ENCODE assay signal across 20 mouse cellular contexts in genomic region chr3:141757259-141757658, GRCm38 (mm10).
DNase-seq lines count a peak whose midpoint lies in the region; ATAC-seq and TF ChIP-seq lines count a peak whose summit lies in the region.
"Had no signal": no experiment of that assay in that cellular context is flagged by ENCODE, and none has a peak within 500 bp of the region (broad histone marks: within the 10 kb centered on the region; RNA-seq: fewer than 3 reads in every experiment).

No protein-coding gene starts in this region.

- no peaks in the 10 kb centered on the region for H3K4me1 ChIP-seq in embryonic facial prominence, embryonic 11.5 days (ENCODE audit: control insufficient read depth, insufficient read depth, low read length)
- H3K4me1 ChIP-seq in embryonic facial prominence, embryonic 10.5 days = peaks cover 2% of the 10 kb centered on the region; the same call in 1 of the 2 replicates
- no peaks in the 10 kb centered on the region for H3K4me1 ChIP-seq in embryonic facial prominence, embryonic 12.5 days
- peaks cover 11% of the 10 kb centered on the region for H3K4me1 ChIP-seq in embryonic facial prominence, embryonic 13.5 days
- H3K4me1 ChIP-seq in embryonic facial prominence, embryonic 15.5 days = 0 out of 2 replicates have a peak, but pooled peaks cover 10% of the 10 kb centered on the region
- H3K4me1 ChIP-seq: forebrain, embryonic 13.5 days; forebrain, embryonic 15.5 days had no signal

- peak; percentile 10 for DNase-seq in embryonic facial prominence, embryonic 11.5 days (ENCODE audit: low spot score)
- no peak for DNase-seq in embryonic facial prominence, embryonic 10.5 days (ENCODE audit: low spot score)
- no peak for DNase-seq in heart, postnatal 10 days
- no peak for DNase-seq in gastrocnemius, adult 2 months
- no peak for DNase-seq in retina, postnatal 1 day
- DNase-seq: adrenal gland, adult 2 months; adrenal gland, postnatal 10 days; adrenal gland, postnatal 25 days; cerebellum, adult 11-12 months; cerebellum, adult 2 months; cerebellum, adult 9-10 months; cerebellum, postnatal 14 days; cerebellum, postnatal 36 days; embryo, embryonic 11 days had no signal

- WGBS in embryonic facial prominence, embryonic 11.5 days = 64% methylated on average over 3 of the region's 3 CpGs
- 72% methylated on average over 3 of the region's 3 CpGs for WGBS in embryonic facial prominence, embryonic 10.5 days
- WGBS in embryonic facial prominence, embryonic 12.5 days = 51% methylated on average over 3 of the region's 3 CpGs
- 35% methylated on average over 3 of the region's 3 CpGs for WGBS in embryonic facial prominence, embryonic 13.5 days
- WGBS in embryonic facial prominence, embryonic 15.5 days = 33% methylated on average over 3 of the region's 3 CpGs

- no peak overlapping the region for H3K9ac ChIP-seq in embryonic facial prominence, embryonic 11.5 days (replicated peaks; ENCODE audit: low read length)
- no peak overlapping the region for H3K9ac ChIP-seq in embryonic facial prominence, embryonic 12.5 days
- H3K9ac ChIP-seq in embryonic facial prominence, embryonic 13.5 days = no peak overlapping the region
- H3K9ac ChIP-seq in embryonic facial prominence, embryonic 15.5 days = no peak overlapping the region
- H3K9ac ChIP-seq: forebrain, embryonic 13.5 days; forebrain, embryonic 15.5 days had no signal

- H3K27ac ChIP-seq in embryonic facial prominence, embryonic 11.5 days (replicated peaks; ENCODE audit: low read depth, low read length) = no peak overlapping the region
- no peak overlapping the region for H3K27ac ChIP-seq in embryonic facial prominence, embryonic 10.5 days (replicated peaks)
- no peak overlapping the region for H3K27ac ChIP-seq in embryonic facial prominence, embryonic 12.5 days
- peak overlapping the region; percentile 68 for H3K27ac ChIP-seq in embryonic facial prominence, embryonic 13.5 days
- 0 out of 2 replicates have a peak overlapping the region, but pooled peaks have one; percentile 34 for H3K27ac ChIP-seq in embryonic facial prominence, embryonic 15.5 days (replicated peaks)
- no peak overlapping the region for H3K27ac ChIP-seq in gastrocnemius, adult 2 months
- H3K27ac ChIP-seq: forebrain, embryonic 13.5 days; forebrain, embryonic 15.5 days had no signal

- H3K36me3 ChIP-seq in embryonic facial prominence, embryonic 11.5 days (replicated peaks; ENCODE audit: control insufficient read depth, insufficient read depth, low read depth, low read length) = no peaks in the 10 kb centered on the region
- no peaks in the 10 kb centered on the region; the same call in 1 of the 2 replicates for H3K36me3 ChIP-seq in embryonic facial prominence, embryonic 10.5 days (replicated peaks)
- H3K36me3 ChIP-seq in embryonic facial prominence, embryonic 12.5 days = no peaks in the 10 kb centered on the region
- H3K36me3 ChIP-seq in embryonic facial prominence, embryonic 13.5 days = peaks cover 5% of the 10 kb centered on the region; the same call in 1 of the 2 replicates
- H3K36me3 ChIP-seq in embryonic facial prominence, embryonic 15.5 days = no peaks in the 10 kb centered on the region
- H3K36me3 ChIP-seq: forebrain, embryonic 15.5 days had no signal

- no peak for ATAC-seq in embryonic facial prominence, embryonic 11.5 days (replicated peaks; ENCODE audit: insufficient number of reproducible peaks, low FRiP score, low TSS enrichment, low read depth)
- 0 out of 2 replicates have a peak, but pooled peaks have one; percentile 15 for ATAC-seq in embryonic facial prominence, embryonic 12.5 days (ENCODE audit: insufficient number of reproducible peaks, insufficient read depth, low FRiP score, low TSS enrichment)
- peak; percentile 62; the same call in 1 of the 2 replicates for ATAC-seq in embryonic facial prominence, embryonic 13.5 days (ENCODE audit: insufficient number of reproducible peaks, insufficient read depth, low FRiP score, low TSS enrichment, low read depth)
- ATAC-seq in embryonic facial prominence, embryonic 15.5 days (ENCODE audit: insufficient number of reproducible peaks, low FRiP score, low TSS enrichment, low read depth) = peak; percentile 65; the same call in 1 of the 2 replicates
- ATAC-seq: forebrain, embryonic 13.5 days; forebrain, embryonic 15.5 days had no signal

- intact Hi-C loops in heart, postnatal 10 days (cut with DNase I) = no loop called here
- intact Hi-C loops in gastrocnemius, adult 2 months (cut with DNase I) = no loop called here

- no peaks in the 10 kb centered on the region for H3K9me3 ChIP-seq in embryonic facial prominence, embryonic 11.5 days (replicated peaks; ENCODE audit: control insufficient read depth, low read length)
- no peaks in the 10 kb centered on the region for H3K9me3 ChIP-seq in embryonic facial prominence, embryonic 10.5 days
- H3K9me3 ChIP-seq in embryonic facial prominence, embryonic 12.5 days = no peaks in the 10 kb centered on the region
- no peaks in the 10 kb centered on the region for H3K9me3 ChIP-seq in embryonic facial prominence, embryonic 13.5 days
- no peaks in the 10 kb centered on the region for H3K9me3 ChIP-seq in embryonic facial prominence, embryonic 15.5 days (replicated peaks)
- H3K9me3 ChIP-seq: forebrain, embryonic 13.5 days; forebrain, embryonic 15.5 days had no signal

- no peak for TF ChIP-seq CTCF in gastrocnemius, adult 2 months (IDR thresholded peaks at IDR 0.05)

- no peak overlapping the region for H3K4me3 ChIP-seq in embryonic facial prominence, embryonic 11.5 days (ENCODE audit: low read depth, low read length)
- H3K4me3 ChIP-seq in embryonic facial prominence, embryonic 10.5 days = no peak overlapping the region
- H3K4me3 ChIP-seq in embryonic facial prominence, embryonic 12.5 days = no peak overlapping the region
- no peak overlapping the region for H3K4me3 ChIP-seq in embryonic facial prominence, embryonic 13.5 days
- no peak overlapping the region for H3K4me3 ChIP-seq in embryonic facial prominence, embryonic 15.5 days (replicated peaks)
- no peak overlapping the region for H3K4me3 ChIP-seq in gastrocnemius, adult 2 months
- H3K4me3 ChIP-seq: erythroblast, embryonic 14.5 days; forebrain, embryonic 13.5 days; forebrain, embryonic 15.5 days had no signal

- no peak overlapping the region for H3K4me2 ChIP-seq in embryonic facial prominence, embryonic 11.5 days (ENCODE audit: low read depth, low read length)
- H3K4me2 ChIP-seq in embryonic facial prominence, embryonic 12.5 days (replicated peaks) = no peak overlapping the region
- H3K4me2 ChIP-seq in embryonic facial prominence, embryonic 13.5 days = no peak overlapping the region
- H3K4me2 ChIP-seq in embryonic facial prominence, embryonic 15.5 days (replicated peaks) = no peak overlapping the region
- H3K4me2 ChIP-seq: forebrain, embryonic 13.5 days; forebrain, embryonic 15.5 days had no signal

- no peaks in the 10 kb centered on the region for H3K27me3 ChIP-seq in embryonic facial prominence, embryonic 11.5 days (ENCODE audit: control insufficient read depth, insufficient read depth, low read length)
- no peaks in the 10 kb centered on the region for H3K27me3 ChIP-seq in embryonic facial prominence, embryonic 10.5 days (replicated peaks; ENCODE audit: low read depth, poor library complexity, severe bottlenecking)
- no peaks in the 10 kb centered on the region for H3K27me3 ChIP-seq in embryonic facial prominence, embryonic 12.5 days
- no peaks in the 10 kb centered on the region for H3K27me3 ChIP-seq in embryonic facial prominence, embryonic 13.5 days
- no peaks in the 10 kb centered on the region for H3K27me3 ChIP-seq in embryonic facial prominence, embryonic 15.5 days
- H3K27me3 ChIP-seq: forebrain, embryonic 13.5 days; forebrain, embryonic 15.5 days had no signal

Comparison
In these comparisons a context has a peak if more than half of its experiments do, and no peak if none do; other contexts are left out.
1. H3K27ac ChIP-seq: peak in embryonic facial prominence, embryonic 13.5 days (single experiment) and embryonic facial prominence, embryonic 15.5 days (single experiment); none in embryonic facial prominence, embryonic 11.5 days (single experiment), embryonic facial prominence, embryonic 10.5 days (single experiment), embryonic facial prominence, embryonic 12.5 days (single experiment) and gastrocnemius, adult 2 months (single experiment).